Mouse (Mus musculus) forebrain, embryonic 13.5 days (tissue): ENCODE measurements at regions not wholly inside any gene's neighbourhood (a gene's known extent, or its start where the extent isn't known, plus 50 kb on each side); places are given as distances from the start of the nearest gene placed in this dataset.
"Not testable (repeated sequence)": the region's sequence is repeated elsewhere in the genome, so short reads cannot be mapped to it uniquely, and the experiment has no call there.

ENCODE experiments used
- ATAC-seq: fragments of 200-750 bp; cut with Nextera tagmentation; 2 replicates; pipeline ENCODE4 v1.8.0; 2017
- H3K27ac ChIP-seq: fragments of 300-500 bp; sonication (generic); 2 replicates; pipeline ENCODE4 v1.5.1; 2015; ENCODE audit warnings: inconsistent platforms, mild to moderate bottlenecking, moderate library complexity
- H3K27me3 ChIP-seq: fragments of 300-500 bp; sonication (generic); 2 replicates; pipeline ENCODE4 v1.6.1; 2015; ENCODE audit warnings: mild to moderate bottlenecking, inconsistent platforms
- H3K36me3 ChIP-seq: fragments of 300-500 bp; sonication (generic); 2 replicates; pipeline ENCODE4 v1.6.1; 2015; ENCODE audit warnings: mild to moderate bottlenecking, inconsistent platforms; ENCODE audit not compliant: poor library complexity, severe bottlenecking
- H3K4me1 ChIP-seq: fragments of 300-500 bp; sonication (generic); 2 replicates; pipeline ENCODE4 v1.6.1; 2015; ENCODE audit warnings: inconsistent platforms
- H3K4me2 ChIP-seq: fragments of 300-500 bp; sonication (generic); 2 replicates; pipeline ENCODE4 v1.6.1; 2015; ENCODE audit warnings: inconsistent platforms, mild to moderate bottlenecking, moderate library complexity
- H3K4me3 ChIP-seq: fragments of 300-500 bp; sonication (generic); 2 replicates; pipeline ENCODE4 v1.5.1; 2015; ENCODE audit warnings: mild to moderate bottlenecking, inconsistent platforms
- H3K9ac ChIP-seq: fragments of 300-500 bp; sonication (generic); 2 replicates; pipeline ENCODE4 v1.6.1; 2015; ENCODE audit warnings: mild to moderate bottlenecking, inconsistent platforms
- H3K9me3 ChIP-seq: fragments of 300-500 bp; sonication (generic); replicated peaks from 2 replicates; pipeline ENCODE4 v1.6.1; 2016; ENCODE audit warnings: inconsistent platforms
- WGBS: fragments of 180-500 bp; shearing (Covaris S2); methylation state at CpG from one replicate; pipeline ENCODE4 v1.1.7; 2015; 5-methylcytosine and 5-hydroxymethylcytosine counted together

- not testable (repeated sequence) for H3K4me3 ChIP-seq, H3K4me1 ChIP-seq, H3K9ac ChIP-seq, H3K27ac ChIP-seq, H3K36me3 ChIP-seq, H3K27me3 ChIP-seq, H3K4me2 ChIP-seq, ATAC-seq, H3K9me3 ChIP-seq
Observed at GRCm38 (mm10) chr12:18606126-18606525, 91.8 kb downstream of the 5730507C01Rik start.

- 2% methylated on average over 38 of the region's 38 CpGs for WGBS
- Histone ChIP-seq H3K36me3 (no peaks in the 10 kb centered on the region), H3K4me3 (peak overlapping the region; percentile 58), H3K9me3 (peaks cover 8% of the 10 kb centered on the region), H3K4me1 (no peaks in the 10 kb centered on the region), H3K4me2 (peak overlapping the region; percentile 58), H3K9ac (peak overlapping the region; percentile 68), H3K27me3 (no peaks in the 10 kb centered on the region), H3K27ac (peak overlapping the region; percentile 25; the same call in 1 of the 2 replicates)
- peak; percentile 95 for ATAC-seq
Observed at GRCm38 (mm10) chr12:18609835-18610234, 95.5 kb downstream of the 5730507C01Rik start.

- not testable (repeated sequence) for H3K4me1 ChIP-seq, H3K27ac ChIP-seq, ATAC-seq, H3K27me3 ChIP-seq, H3K36me3 ChIP-seq
- 5% methylated on average over 17 of the region's 24 CpGs for WGBS
- Histone ChIP-seq H3K4me3 (peak overlapping the region; percentile 58), H3K9ac (peak overlapping the region; percentile 68), H3K4me2 (peak overlapping the region; percentile 58), H3K9me3 (peaks cover 14% of the 10 kb centered on the region)
Observed at GRCm38 (mm10) chr12:18610581-18610980, 96.3 kb downstream of the 5730507C01Rik start.
